Mouse (Mus musculus): Measurements from ENCODE around the gene Eno1.
"Not testable (repeated sequence)": the region's sequence is repeated elsewhere in the genome, so short reads cannot be mapped to it uniquely, and the experiment has no call there.

Gene Eno1

GRCm38 (mm10) chr4:150249731-150250270 is 13.3 kb downstream of the Eno1 start:
- DNase-seq (ENCODE audit: low spot score) = no peak

GRCm38 (mm10) chr4:150250549-150251422 is 14.3 kb downstream of the Eno1 start:
- no peak for DNase-seq (ENCODE audit: low spot score)

- DNase-seq (ENCODE audit: low spot score) = no peak
Measured at GRCm38 (mm10) chr4:150254416-150254815, 17.9 kb downstream of the Eno1 start.

- no peak for DNase-seq (ENCODE audit: low spot score)
Measured at GRCm38 (mm10) chr4:150255181-150255580, 18.7 kb downstream of the Eno1 start.

GRCm38 (mm10) chr4:150257252-150258204 is 21.0 kb downstream of the Eno1 start:
- DNase-seq (ENCODE audit: low spot score) = peak; percentile 53

- no peak for DNase-seq (ENCODE audit: low spot score)
Measured at GRCm38 (mm10) chr4:150258388-150258787, 21.9 kb downstream of the Eno1 start.

- no peak for DNase-seq (ENCODE audit: low spot score)
Measured at GRCm38 (mm10) chr4:150259577-150259976, 23.1 kb downstream of the Eno1 start.

GRCm38 (mm10) chr4:150260111-150260510 is 23.6 kb downstream of the Eno1 start:
- no peak for DNase-seq (ENCODE audit: low spot score)

GRCm38 (mm10) chr4:150260745-150261144 is 24.2 kb downstream of the Eno1 start:
- DNase-seq (ENCODE audit: low spot score) = no peak

- DNase-seq (ENCODE audit: low spot score) = no peak
Measured at GRCm38 (mm10) chr4:150262301-150262700, 25.8 kb downstream of the Eno1 start.

GRCm38 (mm10) chr4:150264903-150265302 is 28.4 kb downstream of the Eno1 start:
- DNase-seq (ENCODE audit: low spot score) = no peak

- no peak for DNase-seq (ENCODE audit: low spot score)
Measured at GRCm38 (mm10) chr4:150265471-150265870, 28.9 kb downstream of the Eno1 start.

GRCm38 (mm10) chr4:150266655-150267223 is 30.2 kb downstream of the Eno1 start:
- no peak for DNase-seq (ENCODE audit: low spot score)

- peak; percentile 47 for DNase-seq (ENCODE audit: low spot score)
Measured at GRCm38 (mm10) chr4:150268674-150269653, 32.4 kb downstream of the Eno1 start.

GRCm38 (mm10) chr4:150269679-150270078 is 33.2 kb downstream of the Eno1 start:
- DNase-seq (ENCODE audit: low spot score) = peak; percentile 41

GRCm38 (mm10) chr4:150270718-150271117 is 34.2 kb downstream of the Eno1 start:
- DNase-seq (ENCODE audit: low spot score) = not testable (repeated sequence)

- DNase-seq (ENCODE audit: low spot score) = no peak
Measured at GRCm38 (mm10) chr4:150272725-150273124, 36.2 kb downstream of the Eno1 start.

- DNase-seq (ENCODE audit: low spot score) = no peak
Measured at GRCm38 (mm10) chr4:150275531-150275930, 39.0 kb downstream of the Eno1 start.

GRCm38 (mm10) chr4:150279336-150279735 is 42.8 kb downstream of the Eno1 start:
- not testable (repeated sequence) for DNase-seq (ENCODE audit: low spot score)

- DNase-seq (ENCODE audit: low spot score) = no peak
Measured at GRCm38 (mm10) chr4:150280002-150280401, 43.5 kb downstream of the Eno1 start.

GRCm38 (mm10) chr4:150280459-150280858 is 43.9 kb downstream of the Eno1 start:
- no peak for DNase-seq (ENCODE audit: low spot score)

Data from T-cell, adult 2 months (primary cell).